Mouse (Mus musculus) heart, postnatal 10 days (tissue): ENCODE measurements around the gene Oaf. TPM values are rescaled to one million over a fixed set of nuclear protein-coding genes. Genes with fewer than 3 reads are reported as not detected.

Experiments used
- DNase-seq, 2 experiments: peaks; one replicate each; pipeline ENCODE4 v3.0.0; 2021
- intact Hi-C: fragments of 180-260 bp; cut with DNase I; formaldehyde crosslinking; loops from one replicate; pipeline ENCODE4 v1.15.1; 2025
- total RNA-seq, 2 experiments: library from RNA; stranded (reverse); gene quantifications; 2 replicates each; pipeline ENCODE4 v1.2.3; 2021

Gene Oaf
- total RNA-seq, 2 experiments from 2014 or later, result 24.3 to 28.6 TPM

DNA sequence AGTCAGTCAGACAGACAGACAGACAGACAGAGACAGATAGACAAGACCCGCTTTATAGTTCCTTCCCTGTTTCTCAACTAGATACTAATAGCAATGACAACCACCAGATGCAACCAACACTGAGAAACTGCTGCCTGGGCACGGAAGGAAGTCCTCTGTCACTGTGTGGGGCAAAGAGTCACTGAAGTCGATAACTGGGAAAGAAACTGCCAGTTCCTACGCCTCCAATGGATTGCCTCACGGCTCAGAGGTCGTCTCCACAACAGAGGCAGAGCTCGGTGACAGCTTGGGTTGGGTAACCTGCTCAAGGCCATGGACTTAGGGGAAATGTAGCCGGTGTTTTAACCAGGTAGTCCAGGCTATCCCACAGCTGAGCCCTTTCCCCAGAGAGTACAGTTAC is 12.1 kb downstream of the Oaf start:
- intact Hi-C loops, result no loop called here
- DNase-seq, result no peak

DNA sequence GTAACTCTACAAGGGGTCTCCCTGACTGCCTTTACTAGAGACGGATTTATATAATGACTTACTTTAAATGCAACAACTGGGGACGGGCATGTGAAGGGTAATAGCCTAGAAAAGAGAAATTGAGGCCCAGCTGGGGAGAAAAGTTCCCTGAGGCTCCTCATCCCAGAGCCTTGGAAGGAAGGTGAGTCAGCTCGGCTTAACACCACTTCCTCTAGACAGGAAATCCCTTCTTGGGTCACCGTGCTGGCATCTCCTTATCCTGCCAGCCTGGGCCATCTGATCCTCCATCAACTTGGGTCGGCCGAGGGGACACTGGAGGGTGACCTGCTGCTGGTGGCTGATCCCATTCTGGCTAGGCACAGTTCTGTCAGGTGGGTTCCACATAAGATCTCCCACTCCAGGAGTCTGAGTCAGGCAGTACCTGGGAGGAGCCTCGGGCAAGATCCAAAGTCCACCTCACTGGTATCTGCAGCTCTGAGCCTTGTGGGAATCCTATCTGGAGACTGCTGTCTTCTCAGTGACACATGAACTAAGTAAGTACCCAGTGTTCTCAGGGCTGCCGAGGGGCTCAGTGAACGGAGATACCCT is 13.0 kb downstream of the Oaf start:
- no peak for DNase-seq
- intact Hi-C loops, result no loop called here

DNA sequence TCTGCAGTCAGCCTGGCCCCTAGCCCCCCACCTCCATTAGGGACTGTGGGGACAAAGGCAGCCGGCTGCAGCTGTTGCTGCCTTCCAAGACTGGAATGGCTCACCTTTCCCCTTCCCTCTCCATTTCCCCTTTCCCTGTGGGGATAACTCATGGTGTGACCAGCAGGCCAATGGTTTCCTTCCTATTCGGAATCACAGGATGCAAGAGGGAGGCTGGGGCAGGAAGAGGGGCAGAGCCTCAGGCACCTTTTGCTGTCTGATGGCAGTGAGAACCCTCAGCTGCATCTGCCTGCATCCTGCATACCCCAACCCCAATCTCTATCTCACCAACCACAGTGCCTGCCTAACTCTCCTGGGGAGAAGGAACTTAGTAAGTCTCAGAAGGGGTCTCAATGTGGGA is 14.2 kb downstream of the Oaf start:
- intact Hi-C loops, result loop anchor here (1.0 kb wide), 1 partner anchor 13 kb away; no protein-coding TSS in a partner anchor
- DNase-seq, result no peak

DNA sequence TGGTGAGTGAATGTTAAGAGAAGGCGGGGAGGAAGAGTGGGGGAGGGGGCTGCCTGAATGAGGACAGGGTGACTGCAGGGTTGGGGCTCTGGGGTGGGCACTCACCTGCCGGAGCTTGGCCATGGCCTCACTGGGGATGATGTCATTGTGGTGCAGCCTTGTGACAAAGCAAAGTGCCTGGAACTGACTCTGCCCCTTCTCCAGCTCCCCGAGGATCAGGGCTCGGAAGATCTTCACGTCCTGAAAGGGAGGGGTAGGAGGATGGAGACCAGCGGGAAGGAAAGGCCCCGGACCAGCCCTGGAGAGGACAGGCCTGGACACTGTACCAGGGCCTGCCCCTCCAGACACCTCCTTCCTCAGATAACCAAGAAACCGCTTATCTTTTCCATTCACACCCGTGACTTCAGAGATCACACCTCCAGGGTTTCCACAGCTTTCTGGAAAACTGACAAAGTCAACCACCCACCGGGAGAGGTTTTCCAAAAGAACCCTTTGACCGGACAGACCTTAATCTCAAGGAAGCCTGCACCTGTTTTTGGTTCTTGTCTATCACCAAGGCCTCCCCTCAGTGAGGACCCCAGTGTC is 14.8 kb downstream of the Oaf start:
- intact Hi-C loops, result loop anchor here (1.0 to 5.0 kb wide), 2 partner anchors 13 to 42 kb away; no protein-coding TSS in a partner anchor
- DNase-seq, result no peak

DNA sequence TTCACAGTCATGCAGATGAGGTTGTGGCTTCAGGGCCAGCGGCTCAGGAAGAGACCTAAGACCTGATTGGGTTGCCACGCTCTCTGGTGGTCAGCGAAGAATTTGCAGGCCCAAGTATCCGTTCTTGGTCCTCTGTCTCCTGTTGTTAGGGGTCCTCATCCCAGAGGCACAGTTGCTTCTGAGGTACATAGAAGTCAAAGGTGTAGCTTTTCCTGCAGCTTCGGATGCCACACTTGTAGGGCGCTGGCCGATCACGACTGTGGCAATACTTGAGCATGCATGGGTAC is 17.3 kb downstream of the Oaf start:
- intact Hi-C loops, result loop anchor here (5.0 kb wide), 1 partner anchor 45 kb away; no protein-coding TSS in a partner anchor
- DNase-seq, result no peak

GRCm38 (mm10) chr9:43221643-43222428 is 17.9 kb downstream of the Oaf start:
- intact Hi-C loops, result loop anchor here (1.0 to 5.0 kb wide), 2 partner anchors 45 to 62 kb away; no protein-coding TSS in a partner anchor
- peak; percentile 87 to 94 for DNase-seq

GRCm38 (mm10) chr9:43210771-43211450 is 28.8 kb downstream of the Oaf start:
- intact Hi-C loops, result loop anchor here (1.0 to 2.0 kb wide), 3 partner anchors 32 to 211 kb away; no protein-coding TSS in a partner anchor
- DNase-seq, result peak; percentile 77 to 85

DNA sequence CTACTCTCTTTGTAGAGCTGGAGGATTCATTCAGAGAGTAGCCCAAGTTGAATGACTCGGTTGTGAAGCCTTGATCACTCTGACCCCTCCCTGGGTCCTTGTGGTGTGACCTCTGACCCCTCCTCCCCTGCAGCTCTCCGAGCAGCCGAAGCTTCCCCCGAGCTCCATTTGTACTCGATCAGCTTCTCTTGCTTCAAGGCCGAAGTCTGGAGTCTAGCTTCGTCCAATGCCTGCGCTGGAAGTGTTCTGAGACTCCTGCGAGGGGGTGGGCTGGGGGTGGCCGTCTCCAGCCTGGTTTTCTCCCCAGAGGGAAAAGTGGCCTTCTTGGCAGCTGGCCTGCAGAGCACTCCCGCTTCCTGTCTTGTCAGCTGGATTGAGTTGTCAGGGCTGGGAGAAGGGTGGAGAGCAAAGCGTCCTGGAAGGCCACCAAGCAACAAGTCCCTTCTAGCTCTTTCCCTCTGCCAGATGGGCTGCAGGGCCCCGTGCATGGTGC is 29.5 kb downstream of the Oaf start, which contains the start of gene Pou2f3:
Gene Pou2f3, minus strand, starts transcription at position 180 of the 493 bp plus-strand sequence.
- peak; percentile 88 for DNase-seq
- intact Hi-C loops, result loop anchor here (1.0 to 2.0 kb wide), 2 partner anchors 31 to 210 kb away; no protein-coding TSS in a partner anchor

- intact Hi-C loops, result no loop called here
- DNase-seq, result no peak
Observed at GRCm38 (mm10) chr9:43206022-43206390, 33.7 kb downstream of the Oaf start.

GRCm38 (mm10) chr9:43205343-43206021 is 34.2 kb downstream of the Oaf start:
- DNase-seq, result no peak
- intact Hi-C loops, result no loop called here

DNA sequence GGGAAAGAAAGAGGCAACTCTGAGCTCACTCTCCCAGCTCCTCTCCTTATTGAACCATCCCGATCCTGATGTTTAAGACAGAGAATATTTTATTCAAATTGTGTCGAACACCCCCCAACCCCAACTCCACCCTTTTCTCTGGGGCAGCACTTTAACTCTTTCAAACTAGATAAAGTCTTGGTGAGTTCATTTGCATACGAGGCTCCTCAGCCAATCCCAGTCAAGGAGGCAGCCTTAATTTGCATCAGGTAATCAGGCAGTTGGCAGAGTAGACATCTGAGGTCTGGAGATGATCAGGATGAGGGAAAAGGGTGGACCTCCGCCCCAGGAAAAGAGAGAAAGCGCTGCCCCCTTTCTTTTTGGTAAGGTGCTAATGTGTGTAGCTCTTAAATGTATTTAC is 39.5 kb downstream of the Oaf start:
- intact Hi-C loops, result no loop called here
- DNase-seq, result no peak

GRCm38 (mm10) chr9:43194001-43194400 is 45.7 kb downstream of the Oaf start:
- DNase-seq, result no peak

DNA sequence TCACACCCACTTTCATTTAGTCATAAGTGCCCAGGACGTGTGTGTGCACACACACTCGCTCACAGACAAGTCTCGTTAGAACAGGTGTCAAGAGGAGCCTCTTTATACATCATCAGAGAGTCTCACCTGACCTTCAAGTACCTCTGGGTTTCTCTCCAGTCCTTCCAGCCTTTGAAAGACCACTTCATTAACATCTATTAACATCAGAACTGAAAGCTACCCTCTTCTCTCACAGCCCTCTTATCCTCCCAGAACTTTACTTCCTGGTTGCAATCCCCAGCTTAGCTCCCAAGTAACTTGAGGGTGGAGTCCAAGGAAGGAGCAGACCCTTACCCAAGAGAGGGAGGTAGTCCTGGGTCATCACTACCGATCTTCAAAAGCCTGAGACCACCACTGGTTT is 48.1 kb downstream of the Oaf start:
- intact Hi-C loops, result no loop called here
- no peak for DNase-seq

More at GRCm38 (mm10) chr9:43194001-43194400, 45.7 kb downstream of the Oaf start:
- intact Hi-C loops, result no loop called here

- intact Hi-C loops, result no loop called here
- no peak for DNase-seq
Observed at GRCm38 (mm10) chr9:43189021-43189356, 50.7 kb downstream of the Oaf start.

- DNase-seq, result no peak
- intact Hi-C loops, result no loop called here
Observed at GRCm38 (mm10) chr9:43188309-43189020, 51.2 kb downstream of the Oaf start.

- DNase-seq, result peak; percentile 29 to 52
- intact Hi-C loops, result loop anchor here (2.0 kb wide), 1 partner anchor 31 kb away; the partner anchor contains the start of gene Pou2f3
Observed at GRCm38 (mm10) chr9:43179614-43180013, 60.1 kb downstream of the Oaf start.

DNA sequence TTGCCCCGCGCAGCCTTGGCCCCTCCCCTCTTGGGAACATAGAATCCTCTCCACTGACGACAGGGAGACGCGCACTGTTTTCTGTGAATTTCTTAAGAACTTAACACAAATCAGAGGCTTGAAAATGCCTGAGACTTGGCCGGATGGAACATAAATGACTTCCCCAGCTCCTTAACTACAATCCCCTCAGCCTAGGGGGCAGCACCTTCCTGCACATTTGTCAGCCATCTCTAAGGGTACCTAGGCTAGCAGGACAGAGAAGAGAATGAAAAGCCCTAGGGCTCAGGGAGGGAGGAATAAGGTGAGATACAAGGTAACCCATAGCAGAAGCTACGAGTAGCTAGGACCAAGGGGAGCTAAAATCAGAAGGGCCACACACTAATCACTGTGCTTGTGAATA is 61.5 kb downstream of the Oaf start:
- intact Hi-C loops, result loop anchor here (2.0 kb wide), 1 partner anchor 33 kb away; the partner anchor contains the start of gene Pou2f3
- peak in 1 of 2 experiments; percentile 15 for DNase-seq
